Mouse (Mus musculus) myocyte (in vitro differentiated cells): Measurements from ENCODE around the gene Pbp2. TPM values are rescaled to one million over a fixed set of nuclear protein-coding genes. Genes with fewer than 3 reads are reported as not detected.

Experiments
- H3K27me3 ChIP-seq: one replicate; pipeline ENCODE4 v1.6.1; 2011; ENCODE audit not compliant: control insufficient read depth, insufficient read depth, insufficient read length
- H3K36me3 ChIP-seq: one replicate; pipeline ENCODE4 v1.6.1; 2011; ENCODE audit not compliant: control insufficient read depth, insufficient read depth
- H3K4me2 ChIP-seq: one replicate; pipeline ENCODE4 v1.6.1; 2011; ENCODE audit warnings: low read depth, control low read depth
- H3K4me3 ChIP-seq: one replicate; pipeline ENCODE4 v1.5.1; 2011; ENCODE audit warnings: mild to moderate bottlenecking, control low read depth, moderate library complexity
- H3K79me2 ChIP-seq: one replicate; pipeline ENCODE4 v1.6.1; 2011; ENCODE audit not compliant: control insufficient read depth, insufficient read depth
- H3ac ChIP-seq: one replicate; pipeline ENCODE4 v1.6.1; 2011; ENCODE audit not compliant: control insufficient read depth, insufficient read length
- CEBPB ChIP-seq: IDR thresholded peaks from 2 replicates; pipeline ENCODE4 v1.6.1; 2011; ENCODE audit warnings: mild to moderate bottlenecking, moderate library complexity; ENCODE audit not compliant: poor library complexity, insufficient read depth, severe bottlenecking
- E2F4 ChIP-seq: IDR thresholded peaks from one replicate; pipeline ENCODE4 v1.6.1; 2011; ENCODE audit warnings: mild to moderate bottlenecking, control low read depth, moderate library complexity; ENCODE audit not compliant: insufficient read depth
- MAX ChIP-seq: IDR thresholded peaks from one replicate; pipeline ENCODE4 v1.6.1; 2011; ENCODE audit warnings: low read depth, mild to moderate bottlenecking, control low read depth
- MYOD1 ChIP-seq, 3 experiments: IDR thresholded peaks; one replicate each; pipeline ENCODE4 v1.6.1; 2011; ENCODE audit warnings: control low read depth in 2 of 3, low read depth in 2 of 3, mild to moderate bottlenecking in 2 of 3, moderate library complexity in 1 of 3; ENCODE audit not compliant: insufficient read length in 2 of 3, control insufficient read depth in 1 of 3
- MYOG ChIP-seq, 3 experiments: IDR thresholded peaks; one replicate each; pipeline ENCODE4 v1.6.1; 2011; ENCODE audit warnings: control low read depth in 2 of 3, low read depth in 2 of 3, mild to moderate bottlenecking in 2 of 3; ENCODE audit not compliant: insufficient read length in 2 of 3, control insufficient read depth in 1 of 3, insufficient read depth in 1 of 3
- POLR2A ChIP-seq: IDR thresholded peaks from one replicate; pipeline ENCODE4 v1.6.1; 2011; ENCODE audit warnings: low read depth, mild to moderate bottlenecking, control low read depth, moderate library complexity; ENCODE audit not compliant: insufficient read length
- POLR2AphosphoS2 ChIP-seq: IDR thresholded peaks from one replicate; pipeline ENCODE4 v1.6.1; 2011; ENCODE audit warnings: low read depth, control low read depth; ENCODE audit not compliant: insufficient read length
- REST ChIP-seq: IDR thresholded peaks from one replicate; pipeline ENCODE4 v1.6.1; 2011; ENCODE audit warnings: mild to moderate bottlenecking, control low read depth, moderate library complexity; ENCODE audit not compliant: insufficient read depth, insufficient read length
- SRF ChIP-seq: IDR thresholded peaks from one replicate; pipeline ENCODE4 v1.6.1; 2011; ENCODE audit warnings: low read depth; ENCODE audit not compliant: control insufficient read depth, insufficient read length
- TCF12 ChIP-seq: IDR thresholded peaks from one replicate; pipeline ENCODE4 v1.6.1; 2011; ENCODE audit warnings: mild to moderate bottlenecking, control low read depth; ENCODE audit not compliant: poor library complexity, insufficient read depth, severe bottlenecking
- TCF3 ChIP-seq: IDR thresholded peaks from one replicate; pipeline ENCODE4 v1.6.1; 2011; ENCODE audit warnings: low read depth, control low read depth; ENCODE audit not compliant: insufficient read length
- USF1 ChIP-seq: IDR thresholded peaks from one replicate; pipeline ENCODE4 v1.6.1; 2011; ENCODE audit warnings: low read depth, mild to moderate bottlenecking, control low read depth, moderate library complexity
- polyA plus RNA-seq: library from polyadenylated mRNA; unstranded; fragments of >200 nt; fragmentation: generic; extraction: Trizol; gene quantifications from one replicate; pipeline ENCODE4 v1.2.1, GENCODE M21; 2012; ENCODE audit warnings: missing spikeins

Pbp2 gene
- polyA plus RNA-seq, 1 experiment, result 0.16 TPM

DNA sequence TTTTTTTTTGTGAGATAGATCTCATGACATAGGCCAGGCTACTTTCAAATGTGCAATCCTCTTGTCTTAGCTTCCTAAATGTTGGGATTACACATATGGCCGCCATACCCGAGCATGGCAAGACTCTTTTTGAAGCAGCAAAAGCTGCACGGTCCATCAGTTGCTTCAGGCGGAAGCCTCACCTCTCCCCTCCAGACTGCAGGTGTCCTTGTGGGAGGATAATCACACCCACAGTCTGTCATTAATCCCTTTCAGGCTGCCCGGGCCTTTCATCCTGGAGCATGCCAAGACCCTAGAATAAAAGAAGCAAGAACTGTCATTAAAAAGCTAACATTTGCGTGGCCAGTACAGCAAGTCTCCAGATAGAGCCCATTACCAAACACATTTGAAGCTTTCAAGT lies 40.6 kb downstream of the Pbp2 start:
- no peak overlapping the region for H3ac ChIP-seq
- H3K4me2 ChIP-seq, result no peak overlapping the region
- no peaks in the 10 kb centered on the region for H3K79me2 ChIP-seq
- no peak for TF ChIP-seq MAX
- no peak for TF ChIP-seq MYOG (IDR thresholded peaks at IDR 0.05; ENCODE audit: control insufficient read depth in 1 of 3, insufficient read depth in 1 of 3, insufficient read length in 2 of 3, low read depth in 2 of 3)
- TF ChIP-seq TCF3, result no peak
- no peak for TF ChIP-seq SRF
- TF ChIP-seq MYOD1 (IDR thresholded peaks at IDR 0.05; ENCODE audit: control insufficient read depth in 1 of 3, insufficient read length in 2 of 3, low read depth in 2 of 3), result no peak
- no peak for TF ChIP-seq USF1
- H3K4me3 ChIP-seq, result no peak overlapping the region
- no peaks in the 10 kb centered on the region for H3K27me3 ChIP-seq
- no peaks in the 10 kb centered on the region for H3K36me3 ChIP-seq

DNA sequence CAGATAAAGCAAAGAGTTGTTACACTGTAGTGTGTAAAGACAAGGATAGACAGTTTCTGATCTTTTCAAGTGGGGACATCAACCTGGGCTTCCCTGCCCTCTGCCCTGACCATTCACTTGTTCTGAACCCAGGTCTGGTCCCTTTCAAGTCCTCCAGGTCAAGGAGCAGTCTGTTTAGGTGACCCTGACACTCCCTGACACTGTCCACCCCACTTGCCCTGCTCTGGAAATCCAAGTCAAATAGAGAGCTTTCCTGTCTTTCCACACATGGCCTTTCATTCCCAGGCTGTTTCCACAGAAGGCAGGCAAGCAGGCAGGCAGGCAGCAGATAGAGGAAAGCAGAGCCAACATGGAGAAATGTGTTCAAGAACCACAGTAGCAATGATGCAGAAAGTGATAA lies 41.8 kb downstream of the Pbp2 start:
- no peak overlapping the region for H3ac ChIP-seq
- TF ChIP-seq USF1 (no peak), MYOD1 (IDR thresholded peaks at IDR 0.05; ENCODE audit: control insufficient read depth in 1 of 3, insufficient read length in 2 of 3, low read depth in 2 of 3) (no peak), POLR2A (no peak), REST (no peak), E2F4 (no peak), TCF3 (no peak), CEBPB (no peak), TCF12 (no peak), SRF (no peak), MYOG (IDR thresholded peaks at IDR 0.05; ENCODE audit: control insufficient read depth in 1 of 3, insufficient read depth in 1 of 3, insufficient read length in 2 of 3, low read depth in 2 of 3) (no peak), POLR2AphosphoS2 (no peak), MAX (no peak)
- H3K4me2 ChIP-seq, result no peak overlapping the region
- no peaks in the 10 kb centered on the region for H3K79me2 ChIP-seq
- no peaks in the 10 kb centered on the region for H3K36me3 ChIP-seq
- no peaks in the 10 kb centered on the region for H3K27me3 ChIP-seq
- H3K4me3 ChIP-seq, result no peak overlapping the region

DNA sequence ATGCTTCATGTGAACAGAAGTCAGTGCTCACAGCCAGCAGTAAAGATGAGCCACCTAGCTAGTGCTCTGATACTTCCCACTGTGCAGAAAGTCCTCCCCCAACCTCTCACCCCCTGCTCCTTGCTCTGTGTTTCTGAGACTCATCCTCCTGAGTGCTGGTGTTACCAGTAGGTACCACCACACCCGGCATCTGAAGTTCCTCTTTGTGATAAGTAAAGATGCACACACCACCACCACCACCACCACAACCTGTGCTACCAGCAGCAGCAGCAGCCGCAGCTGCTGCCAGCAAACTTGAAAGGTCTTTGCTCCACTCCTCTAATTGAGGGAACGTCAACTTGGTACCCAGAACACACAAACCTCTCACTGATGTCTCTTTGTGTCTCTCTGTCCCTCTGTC lies 43.0 kb downstream of the Pbp2 start:
- TF ChIP-seq SRF, result no peak
- no peak for TF ChIP-seq MAX
- TF ChIP-seq USF1, result no peak
- no peak for TF ChIP-seq E2F4
- TF ChIP-seq TCF3, result no peak
- TF ChIP-seq POLR2A, result no peak
- TF ChIP-seq REST, result no peak

DNA sequence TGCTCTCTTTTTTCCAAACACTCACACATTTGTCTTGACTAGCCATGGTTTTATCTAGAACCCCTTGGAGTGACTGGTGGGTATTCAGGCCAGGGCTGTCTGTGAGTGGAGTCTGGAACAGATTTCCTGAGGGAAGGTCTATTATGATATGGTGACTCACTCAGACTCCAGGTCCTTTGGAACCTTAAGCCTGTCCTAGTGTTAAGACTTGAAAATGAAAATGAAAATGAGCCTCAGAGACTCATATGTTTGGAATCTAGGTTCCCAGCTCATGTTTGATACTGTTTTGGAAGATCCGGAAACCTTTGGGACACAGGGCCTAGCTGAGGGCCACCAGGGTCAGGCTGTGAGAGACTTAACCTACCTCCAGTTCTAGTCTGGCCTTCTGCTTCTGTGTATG lies 44.1 kb downstream of the Pbp2 start:
- Histone ChIP-seq H3ac (no peak overlapping the region), H3K4me3 (no peak overlapping the region), H3K27me3 (no peaks in the 10 kb centered on the region), H3K79me2 (no peaks in the 10 kb centered on the region), H3K4me2 (no peak overlapping the region), H3K36me3 (no peaks in the 10 kb centered on the region)
- TF ChIP-seq MYOG (IDR thresholded peaks at IDR 0.05; ENCODE audit: control insufficient read depth in 1 of 3, insufficient read depth in 1 of 3, insufficient read length in 2 of 3, low read depth in 2 of 3) (no peak), E2F4 (no peak), POLR2A (no peak), MYOD1 (IDR thresholded peaks at IDR 0.05; ENCODE audit: control insufficient read depth in 1 of 3, insufficient read length in 2 of 3, low read depth in 2 of 3) (no peak), TCF12 (no peak), TCF3 (no peak), MAX (no peak), REST (no peak), POLR2AphosphoS2 (no peak), SRF (no peak), USF1 (no peak), CEBPB (no peak)

More for the DNA sequence above, 43.0 kb downstream of the Pbp2 start:
- Histone ChIP-seq H3K4me2 (no peak overlapping the region), H3K4me3 (no peak overlapping the region), H3K27me3 (no peaks in the 10 kb centered on the region), H3K36me3 (no peaks in the 10 kb centered on the region), H3ac (no peak overlapping the region), H3K79me2 (no peaks in the 10 kb centered on the region)

DNA sequence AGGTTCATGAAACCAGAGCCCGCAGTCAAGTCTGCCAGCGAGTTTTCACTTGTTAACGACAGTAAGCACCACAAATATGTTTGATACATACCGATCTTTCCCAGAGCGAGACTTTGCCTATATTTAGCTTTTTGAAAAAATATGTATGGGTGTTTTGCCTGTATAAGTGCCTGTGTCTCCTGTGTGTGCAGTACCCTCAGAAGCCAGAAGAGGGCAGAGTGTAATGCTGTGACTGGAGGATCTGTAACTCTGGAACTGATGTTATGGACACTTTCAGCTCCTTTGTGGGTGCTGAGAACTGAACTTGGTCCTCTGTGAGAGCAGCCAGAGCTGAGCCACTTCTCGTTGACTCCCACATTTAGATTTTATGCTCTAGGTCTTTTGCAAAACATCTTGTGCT lies 46.1 kb downstream of the Pbp2 start:
- no peaks in the 10 kb centered on the region for H3K27me3 ChIP-seq
- no peaks in the 10 kb centered on the region for H3K79me2 ChIP-seq
- no peak overlapping the region for H3ac ChIP-seq
- H3K4me3 ChIP-seq, result no peak overlapping the region
- H3K36me3 ChIP-seq, result no peaks in the 10 kb centered on the region
- H3K4me2 ChIP-seq, result no peak overlapping the region
- TF ChIP-seq MYOD1 (IDR thresholded peaks at IDR 0.05; ENCODE audit: control insufficient read depth in 1 of 3, insufficient read length in 2 of 3, low read depth in 2 of 3) (no peak), POLR2AphosphoS2 (no peak), MAX (no peak), TCF12 (no peak), SRF (no peak), USF1 (no peak), POLR2A (no peak), E2F4 (no peak), CEBPB (no peak), REST (no peak), MYOG (IDR thresholded peaks at IDR 0.05; ENCODE audit: control insufficient read depth in 1 of 3, insufficient read depth in 1 of 3, insufficient read length in 2 of 3, low read depth in 2 of 3) (no peak)
